Mouse (Mus musculus) spleen, embryonic (tissue): ENCODE results near the gene Foxd2.

Experiments used
- CTCF ChIA-PET: fragments of 350-600 bp; sonication (Branson Sonifier 250); formaldehyde crosslinking; loops from one replicate; lab custom pipeline; 2022; lab: Charles Lee

Gene Foxd2

GRCm38 (mm10) chr4:114912705-114913593, 4.3 kb upstream of the Foxd2 start:
- CTCF ChIA-PET = interaction anchor here (0.7 to 1.1 kb wide), 2 partner anchors 11 to 34 kb away, joined by 3 read pairs; no protein-coding TSS in a partner anchor

GRCm38 (mm10) chr4:114909602-114910484, 1.2 kb upstream of the Foxd2 start:
- CTCF ChIA-PET = interaction anchor here (0.6 to 0.9 kb wide), 2 partner anchors 73 to 142 kb away, joined by 3 read pairs; no protein-coding TSS in a partner anchor

GRCm38 (mm10) chr4:114907951-114908828, 483 bp downstream of the Foxd2 start:
- CTCF ChIA-PET = no interaction called here

GRCm38 (mm10) chr4:114907056-114907917, 1.4 kb downstream of the Foxd2 start:
- CTCF ChIA-PET = no interaction called here

- CTCF ChIA-PET = interaction anchor here (0.5 kb wide), 1 partner anchor 81 kb away, joined by 3 read pairs; the partner anchor contains the start of gene Cmpk1
Measured at GRCm38 (mm10) chr4:114905969-114906680, 2.5 kb downstream of the Foxd2 start.

GRCm38 (mm10) chr4:114905501-114905900, 3.2 kb downstream of the Foxd2 start:
- CTCF ChIA-PET = no interaction called here

- CTCF ChIA-PET = no interaction called here
Measured at GRCm38 (mm10) chr4:114903422-114903782, 5.3 kb downstream of the Foxd2 start.

GRCm38 (mm10) chr4:114902641-114903421, 5.8 kb downstream of the Foxd2 start:
- CTCF ChIA-PET = no interaction called here

GRCm38 (mm10) chr4:114901643-114902351, 6.9 kb downstream of the Foxd2 start:
- CTCF ChIA-PET = no interaction called here

- CTCF ChIA-PET = no interaction called here
Measured at GRCm38 (mm10) chr4:114900866-114901642, 7.6 kb downstream of the Foxd2 start.

GRCm38 (mm10) chr4:114899885-114900284, 8.8 kb downstream of the Foxd2 start:
- CTCF ChIA-PET = interaction anchor here (0.6 kb wide), 1 partner anchor 18 kb away, joined by 3 read pairs; no protein-coding TSS in a partner anchor

GRCm38 (mm10) chr4:114897853-114898252, 10.8 kb downstream of the Foxd2 start:
- CTCF ChIA-PET = interaction anchor here (0.6 kb wide), 1 partner anchor 1174 kb away, joined by 3 read pairs; no protein-coding TSS in a partner anchor

- CTCF ChIA-PET = interaction anchor here (0.6 to 0.7 kb wide), 2 partner anchors 18 to 20 kb away, joined by 3 to 9 read pairs; no protein-coding TSS in a partner anchor
Measured at GRCm38 (mm10) chr4:114882232-114882631, 26.4 kb downstream of the Foxd2 start.

- CTCF ChIA-PET = no interaction called here
Measured at GRCm38 (mm10) chr4:114876441-114876972, 32.2 kb downstream of the Foxd2 start.

- CTCF ChIA-PET = no interaction called here
Measured at GRCm38 (mm10) chr4:114869765-114870490, 38.7 kb downstream of the Foxd2 start.

- CTCF ChIA-PET = no interaction called here
Measured at GRCm38 (mm10) chr4:114863166-114863565, 45.5 kb downstream of the Foxd2 start.
